Mouse (Mus musculus): ENCODE results near the gene Anks1.

DNA sequence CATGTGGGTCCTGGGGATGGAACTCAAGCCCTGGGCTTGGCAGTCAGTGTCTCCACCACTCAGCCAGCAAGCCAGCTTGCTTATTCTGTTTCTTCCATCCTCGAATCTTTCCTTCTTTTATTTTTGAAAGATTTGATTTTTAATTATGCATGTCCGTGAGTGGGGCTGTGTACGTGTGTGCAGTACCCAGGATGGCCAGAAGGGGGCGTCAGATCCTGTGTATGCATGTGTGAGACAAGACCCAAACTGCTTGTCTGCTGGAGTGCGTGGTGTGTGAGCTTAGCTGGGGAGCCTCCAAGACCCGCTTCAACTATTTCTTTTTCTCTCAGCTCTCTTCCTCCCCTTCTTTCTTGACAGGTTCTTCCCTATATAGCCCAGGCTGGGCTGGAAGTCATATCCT, 197.2 kb downstream of the Anks1 start:
- TF ChIP-seq CTCF (IDR thresholded peaks at IDR 0.05; ENCODE audit: low read depth) (peak; percentile 48), EP300 (optimal IDR thresholded peaks at IDR 0.05) (no peak)
